Mouse (Mus musculus) c-Kit-negative CD71-positive TER-119-positive erythroid progenitor cells, embryonic 14.5 days (primary cell): ENCODE data around the gene Terb2.
"Not testable (repeated sequence)": the region's sequence is repeated elsewhere in the genome, so short reads cannot be mapped to it uniquely, and the experiment has no call there.

ENCODE experiments used
- DNase-seq: peaks from one replicate; pipeline ENCODE4 v3.0.0-alpha.2; 2013; ENCODE audit warnings: low read depth, low spot score

Terb2 gene

GRCm38 (mm10) chr2:122161542-122161941 lies 24.5 kb upstream of the Terb2 start:
- DNase-seq, result no peak

- DNase-seq, result no peak
These were observed 23.5 kb upstream of the Terb2 start for GRCm38 (mm10) chr2:122162529-122162928.

- no peak for DNase-seq
These were observed 22.5 kb upstream of the Terb2 start for GRCm38 (mm10) chr2:122163430-122164195.

- no peak for DNase-seq
These were observed 21.8 kb upstream of the Terb2 start for GRCm38 (mm10) chr2:122164293-122164692.

- no peak for DNase-seq
These were observed 14.8 kb upstream of the Terb2 start for GRCm38 (mm10) chr2:122171292-122171691.

GRCm38 (mm10) chr2:122172188-122172587 lies 13.9 kb upstream of the Terb2 start:
- no peak for DNase-seq

GRCm38 (mm10) chr2:122180051-122180822 lies 5.8 kb upstream of the Terb2 start:
- no peak for DNase-seq

GRCm38 (mm10) chr2:122185086-122185485 lies 986 bp upstream of the Terb2 start:
- DNase-seq, result no peak

GRCm38 (mm10) chr2:122186751-122187150 lies 679 bp downstream of the Terb2 start:
- no peak for DNase-seq

- DNase-seq, result no peak
These were observed 5.8 kb downstream of the Terb2 start for GRCm38 (mm10) chr2:122191849-122192248.

- no peak for DNase-seq
These were observed 8.4 kb downstream of the Terb2 start for GRCm38 (mm10) chr2:122194509-122194929.

- DNase-seq, result no peak
These were observed 15.4 kb downstream of the Terb2 start for GRCm38 (mm10) chr2:122201501-122201900.

GRCm38 (mm10) chr2:122206440-122207107 lies 20.5 kb downstream of the Terb2 start:
- no peak for DNase-seq

- DNase-seq, result no peak
These were observed 24.6 kb downstream of the Terb2 start for GRCm38 (mm10) chr2:122210534-122211228.

GRCm38 (mm10) chr2:122217075-122217474 lies 31.0 kb downstream of the Terb2 start:
- DNase-seq, result not testable (repeated sequence)

GRCm38 (mm10) chr2:122218234-122218633 lies 32.2 kb downstream of the Terb2 start:
- no peak for DNase-seq

- no peak for DNase-seq
These were observed 35.3 kb downstream of the Terb2 start for GRCm38 (mm10) chr2:122221378-122221777.

- DNase-seq, result no peak
These were observed 35.7 kb downstream of the Terb2 start for GRCm38 (mm10) chr2:122221798-122222197.

- DNase-seq, result no peak
These were observed 36.2 kb downstream of the Terb2 start for GRCm38 (mm10) chr2:122222272-122222671.

GRCm38 (mm10) chr2:122223654-122224053 lies 37.6 kb downstream of the Terb2 start:
- DNase-seq, result no peak

- DNase-seq, result no peak
These were observed 44.3 kb downstream of the Terb2 start for GRCm38 (mm10) chr2:122230395-122230794.

- DNase-seq, result no peak
These were observed 45.5 kb downstream of the Terb2 start for GRCm38 (mm10) chr2:122231616-122232015.
